Mouse (Mus musculus) intestine, embryonic 14.5 days (tissue): ENCODE measurements around the gene Erg. TPM values are rescaled to one million over a fixed set of nuclear protein-coding genes. Genes with fewer than 3 reads are reported as not detected.

Experiments used
- ATAC-seq: fragments of 200-750 bp; cut with Nextera tagmentation; replicated peaks from 2 replicates; pipeline ENCODE4 v1.8.0; 2017; ENCODE audit warnings: low read depth, moderate number of reproducible peaks, moderate TSS enrichment, moderate library complexity; ENCODE audit not compliant: low FRiP score, low TSS enrichment
- DNase-seq: peaks from one replicate; pipeline ENCODE4 v3.0.0-alpha.2; 2018; ENCODE audit warnings: low spot score
- H3K27ac ChIP-seq: fragments of 300-500 bp; sonication (generic); 2 replicates; pipeline ENCODE4 v1.5.1; 2014; ENCODE audit warnings: low read depth, mild to moderate bottlenecking, control low read depth
- H3K27me3 ChIP-seq: fragments of 300-500 bp; sonication (generic); replicated peaks from 2 replicates; pipeline ENCODE4 v1.6.1; 2014; ENCODE audit warnings: low read length, control low read depth; ENCODE audit not compliant: control insufficient read depth, insufficient read depth
- H3K36me3 ChIP-seq: fragments of 300-500 bp; sonication (generic); 2 replicates; pipeline ENCODE4 v1.6.1; 2014; ENCODE audit warnings: low read length, control low read depth; ENCODE audit not compliant: control insufficient read depth, insufficient read depth
- H3K4me1 ChIP-seq: fragments of 300-500 bp; sonication (generic); replicated peaks from 2 replicates; pipeline ENCODE4 v1.6.1; 2014; ENCODE audit warnings: low read length, control low read depth, mixed read lengths; ENCODE audit not compliant: control insufficient read depth, insufficient read depth
- H3K4me2 ChIP-seq: fragments of 300-500 bp; sonication (generic); 2 replicates; pipeline ENCODE4 v1.6.1; 2014; ENCODE audit warnings: low read length
- H3K4me3 ChIP-seq: fragments of 300-500 bp; sonication (generic); 2 replicates; pipeline ENCODE4 v1.5.1; 2014; ENCODE audit warnings: low read depth, low read length, control low read depth, mixed read lengths
- H3K9ac ChIP-seq: fragments of 300-500 bp; sonication (generic); 2 replicates; pipeline ENCODE4 v1.6.1; 2014; ENCODE audit warnings: mild to moderate bottlenecking, low read length
- H3K9me3 ChIP-seq: fragments of 300-500 bp; sonication (generic); 2 replicates; pipeline ENCODE4 v1.6.1; 2016; ENCODE audit warnings: low read length, control low read depth; ENCODE audit not compliant: control insufficient read depth
- WGBS: fragments of 180-500 bp; shearing (Covaris S2); extraction: QIAGEN DNeasy Blood & Tissue Kit; methylation state at CpG from one replicate; pipeline ENCODE4 v1.1.7; 2014; 5-methylcytosine and 5-hydroxymethylcytosine counted together
- polyA plus RNA-seq: library from polyadenylated mRNA; unstranded; fragments of >200 nt; fragmentation: Nextera tagmentation; extraction: Ambion mirVana; gene quantifications from 2 replicates; pipeline ENCODE4 v1.2.1, GENCODE M21; 2014

Gene Erg
- polyA plus RNA-seq, 1 experiment from 2014 or later, result 2.8 TPM

- Histone ChIP-seq H3K36me3 (no peaks in the 10 kb centered on the region), H3K4me2 (no peak overlapping the region), H3K9ac (no peak overlapping the region), H3K27me3 (no peaks in the 10 kb centered on the region), H3K4me1 (peaks cover 14% of the 10 kb centered on the region), H3K27ac (no peak overlapping the region), H3K4me3 (no peak overlapping the region), H3K9me3 (no peaks in the 10 kb centered on the region)
- no peak for DNase-seq
- 76% methylated on average over 4 of the region's 4 CpGs for WGBS
- no peak for ATAC-seq
These were observed 211.7 kb downstream of the Erg start for GRCm38 (mm10) chr16:95374646-95375045.

DNA sequence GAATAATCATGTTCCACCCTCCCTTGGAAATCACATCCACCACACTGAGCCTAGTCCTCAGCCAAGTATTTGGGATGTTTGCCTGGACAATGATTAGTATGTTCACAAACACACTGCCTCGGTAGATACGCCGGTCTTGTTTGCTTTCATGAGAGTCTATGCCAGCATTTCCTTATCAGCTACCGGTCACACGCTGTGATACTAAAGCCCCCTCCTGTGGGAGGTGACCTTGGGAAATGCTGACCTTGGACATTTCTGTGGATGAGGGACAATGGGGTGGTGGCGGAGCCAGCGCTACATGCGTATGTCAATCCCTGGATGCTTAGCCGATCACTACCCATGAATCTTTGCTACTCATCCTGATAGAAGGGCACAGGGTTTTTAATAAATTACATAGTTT lies 213.4 kb downstream of the Erg start:
- Histone ChIP-seq H3K4me1 (peaks cover 14% of the 10 kb centered on the region), H3K27ac (no peak overlapping the region), H3K4me3 (no peak overlapping the region), H3K36me3 (no peaks in the 10 kb centered on the region), H3K9me3 (no peaks in the 10 kb centered on the region), H3K4me2 (no peak overlapping the region), H3K27me3 (no peaks in the 10 kb centered on the region), H3K9ac (no peak overlapping the region)
- WGBS, result 91% methylated on average over 9 of the region's 9 CpGs
- DNase-seq (no peak), ATAC-seq (no peak)

DNA sequence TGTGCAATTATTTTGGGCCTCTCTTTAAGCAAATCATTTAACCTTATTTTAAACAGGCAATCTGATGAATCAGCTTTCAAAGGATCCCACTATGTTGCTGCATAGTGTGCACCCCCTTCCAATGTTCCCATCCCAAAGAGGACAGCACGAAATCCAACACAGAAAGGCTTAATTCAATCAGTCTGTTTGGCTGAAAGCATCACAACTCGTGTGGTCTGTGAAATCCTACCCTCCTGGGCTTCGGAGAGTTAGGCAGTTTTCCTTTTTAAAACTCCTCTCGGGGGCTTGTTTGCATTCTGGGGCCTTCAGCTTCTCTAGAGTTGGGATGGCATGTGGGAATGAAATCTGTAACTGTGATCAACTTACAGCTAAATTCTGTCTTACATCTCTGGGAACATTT lies 214.7 kb downstream of the Erg start:
- 52% methylated on average over 4 of the region's 4 CpGs for WGBS

GRCm38 (mm10) chr16:95366989-95367765 lies 219.2 kb downstream of the Erg start:
- ATAC-seq (no peak), DNase-seq (no peak)
- no peak overlapping the region for H3K27ac ChIP-seq
- no peaks in the 10 kb centered on the region for H3K9me3 ChIP-seq
- no peaks in the 10 kb centered on the region for H3K27me3 ChIP-seq
- H3K4me3 ChIP-seq, result no peak overlapping the region
- no peak overlapping the region for H3K9ac ChIP-seq
- H3K4me2 ChIP-seq, result no peak overlapping the region
- H3K4me1 ChIP-seq, result no peaks in the 10 kb centered on the region
- 78% methylated on average over 19 of the region's 19 CpGs for WGBS
- no peaks in the 10 kb centered on the region for H3K36me3 ChIP-seq

More for the DNA sequence above, 214.7 kb downstream of the Erg start:
- Histone ChIP-seq H3K4me3 (no peak overlapping the region), H3K27me3 (no peaks in the 10 kb centered on the region), H3K9me3 (no peaks in the 10 kb centered on the region), H3K36me3 (no peaks in the 10 kb centered on the region), H3K4me1 (peaks cover 10% of the 10 kb centered on the region), H3K27ac (no peak overlapping the region), H3K4me2 (no peak overlapping the region), H3K9ac (no peak overlapping the region)
- no peak for DNase-seq
- no peak for ATAC-seq

GRCm38 (mm10) chr16:95365214-95365613 lies 221.2 kb downstream of the Erg start:
- Histone ChIP-seq H3K36me3 (no peaks in the 10 kb centered on the region), H3K27ac (no peak overlapping the region), H3K4me3 (no peak overlapping the region), H3K4me2 (no peak overlapping the region), H3K27me3 (no peaks in the 10 kb centered on the region), H3K9me3 (no peaks in the 10 kb centered on the region), H3K9ac (no peak overlapping the region), H3K4me1 (no peaks in the 10 kb centered on the region)
- WGBS, result 83% methylated on average over 5 of the region's 5 CpGs
- DNase-seq (no peak), ATAC-seq (no peak)

DNA sequence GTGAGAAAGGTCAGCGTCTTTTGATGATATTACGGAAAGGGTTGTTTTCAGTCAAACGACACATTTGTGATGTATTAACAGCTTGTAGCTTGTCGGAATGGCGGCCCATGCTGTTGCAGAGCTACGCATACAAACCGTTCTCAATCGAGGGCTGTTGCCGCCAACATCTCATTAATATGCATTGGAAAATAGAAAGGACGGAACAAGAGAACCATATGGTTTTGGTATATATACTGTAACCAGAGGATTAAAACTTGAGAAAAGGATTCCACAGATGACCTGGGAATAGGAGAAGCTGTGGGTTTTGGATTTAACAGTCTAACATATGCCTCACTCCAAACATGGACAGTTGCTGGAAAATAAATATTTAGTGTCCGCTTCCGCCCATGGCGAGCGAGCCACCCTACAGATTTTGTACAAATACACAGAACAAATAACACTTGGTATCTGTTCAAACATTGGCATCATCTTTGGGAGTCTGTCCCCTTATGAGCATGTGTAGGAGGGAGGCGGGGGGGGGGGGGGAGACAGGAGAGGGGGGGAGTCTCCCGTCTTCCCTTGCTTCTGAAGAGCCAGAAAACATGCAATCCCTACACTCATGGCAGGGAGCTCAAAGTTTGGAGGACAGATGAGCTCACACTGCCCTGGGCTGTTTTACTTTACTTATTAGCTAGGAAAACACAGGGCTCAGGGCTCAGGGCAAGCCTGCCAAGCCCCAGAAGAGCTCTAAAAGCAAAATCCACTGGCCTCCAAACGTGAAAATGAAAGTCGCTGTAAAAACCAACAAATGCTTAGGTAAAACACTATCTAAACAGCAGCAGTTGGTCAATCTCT lies 222.5 kb downstream of the Erg start:
- Histone ChIP-seq H3K9me3 (no peaks in the 10 kb centered on the region), H3K27ac (peak overlapping the region; percentile 55; the same call in 1 of the 2 replicates), H3K9ac (no peak overlapping the region), H3K36me3 (no peaks in the 10 kb centered on the region), H3K4me2 (no peak overlapping the region), H3K4me3 (no peak overlapping the region), H3K4me1 (no peaks in the 10 kb centered on the region), H3K27me3 (no peaks in the 10 kb centered on the region)
- ATAC-seq (no peak), DNase-seq (no peak)
- 73% methylated on average over 18 of the region's 18 CpGs for WGBS

DNA sequence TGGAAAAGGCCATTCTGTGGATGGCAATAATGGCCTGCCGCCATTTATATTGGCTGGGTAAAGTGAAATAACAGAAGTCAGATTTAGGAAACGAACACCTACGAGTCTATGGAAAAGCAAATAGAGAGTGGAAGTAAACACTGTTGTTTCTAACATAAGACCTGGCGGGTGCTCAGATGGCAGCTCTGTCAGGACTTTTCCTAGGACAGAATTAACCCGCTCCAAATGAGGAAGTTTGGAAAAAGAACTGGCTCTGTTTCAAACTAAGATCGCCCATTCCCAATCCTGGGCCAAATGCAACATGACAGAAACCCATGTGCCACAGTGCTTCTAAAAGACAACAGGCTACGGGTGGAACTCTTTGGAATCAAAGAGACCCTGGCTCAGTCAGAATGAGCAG lies 224.4 kb downstream of the Erg start:
- no peaks in the 10 kb centered on the region for H3K4me1 ChIP-seq
- ATAC-seq, result no peak
- no peaks in the 10 kb centered on the region for H3K27me3 ChIP-seq
- no peak overlapping the region for H3K27ac ChIP-seq
- no peak overlapping the region for H3K9ac ChIP-seq
- no peaks in the 10 kb centered on the region for H3K9me3 ChIP-seq
- no peak for DNase-seq
- no peak overlapping the region for H3K4me2 ChIP-seq
- 89% methylated on average over 7 of the region's 7 CpGs for WGBS
- H3K4me3 ChIP-seq, result no peak overlapping the region
- H3K36me3 ChIP-seq, result no peaks in the 10 kb centered on the region

DNA sequence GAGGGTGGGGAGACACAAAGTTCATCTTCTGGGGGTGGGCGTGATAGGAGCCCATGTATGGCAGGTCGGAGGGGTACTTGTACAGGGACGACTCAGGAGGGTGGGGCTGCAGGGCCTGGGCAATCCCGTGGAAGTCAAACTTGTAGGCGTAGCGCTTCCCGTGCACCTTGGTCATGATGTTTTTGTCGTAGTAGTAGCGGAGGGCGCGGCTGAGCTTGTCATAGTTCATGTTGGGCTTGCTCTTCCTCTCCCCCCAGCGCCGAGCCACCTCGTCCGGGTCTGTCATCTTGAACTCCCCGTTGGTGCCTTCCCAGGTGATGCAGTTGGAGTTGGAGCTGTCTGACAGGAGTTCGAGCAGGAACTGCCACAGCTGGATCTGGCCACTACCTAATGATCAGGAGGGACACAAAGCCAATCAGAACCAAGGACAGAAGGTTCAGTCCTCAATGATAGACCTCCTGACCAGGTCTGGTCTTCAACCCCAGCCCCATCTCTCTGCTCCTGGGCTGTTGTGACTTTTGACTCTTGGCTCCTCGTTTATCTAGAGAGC lies 225.4 kb downstream of the Erg start:
- no peak overlapping the region for H3K9ac ChIP-seq
- no peaks in the 10 kb centered on the region for H3K27me3 ChIP-seq
- no peak overlapping the region for H3K4me2 ChIP-seq
- 92% methylated on average over 16 of the region's 18 CpGs for WGBS
- H3K27ac ChIP-seq, result no peak overlapping the region
- no peaks in the 10 kb centered on the region for H3K4me1 ChIP-seq
- no peak overlapping the region for H3K4me3 ChIP-seq
- H3K36me3 ChIP-seq, result no peaks in the 10 kb centered on the region
- ATAC-seq (no peak), DNase-seq (no peak)
- no peaks in the 10 kb centered on the region for H3K9me3 ChIP-seq
